Mouse (Mus musculus): Measurements from ENCODE around the gene Mlc1.
A peak's percentile ranks its signal among the peaks of the same experiment; 100 is the strongest.

The Mlc1 gene

DNA sequence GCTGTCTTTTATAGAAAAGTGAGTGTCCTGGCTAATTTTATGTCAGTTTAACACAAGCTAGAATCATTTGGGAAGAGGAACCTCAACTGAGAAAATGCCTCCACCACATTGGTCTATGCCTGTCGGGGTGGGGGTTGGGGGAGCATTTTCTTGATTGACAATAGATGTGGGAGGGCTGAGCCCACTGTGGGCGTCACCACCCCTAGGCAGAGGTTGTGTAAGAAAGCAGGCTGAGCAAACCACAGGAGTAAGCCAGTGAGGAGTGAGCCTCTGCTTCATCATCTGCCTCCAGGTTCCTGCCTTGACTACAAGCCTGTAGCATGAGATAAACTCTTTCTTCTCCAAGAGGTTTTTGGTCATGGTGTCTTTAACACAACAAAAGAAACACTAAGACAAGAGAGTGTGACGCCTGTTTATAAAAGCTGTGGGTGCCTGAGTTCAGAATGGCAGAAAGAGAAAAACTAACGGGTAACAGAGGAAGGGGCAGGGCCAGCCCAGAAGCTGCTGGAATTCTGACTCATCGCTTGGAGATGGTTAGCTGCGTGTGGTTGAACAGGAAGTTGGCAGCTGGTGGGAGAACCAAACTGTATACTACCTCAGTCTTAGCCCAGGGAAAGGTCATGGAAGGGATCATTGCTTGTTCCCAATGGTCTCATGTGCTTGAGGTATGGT lies 42.1 kb downstream of the Mlc1 start:
- no peak for DNase-seq (ENCODE audit: low spot score)

- DNase-seq (ENCODE audit: low spot score): no peak
Measured at GRCm38 (mm10) chr15:88934141-88934540, 44.7 kb downstream of the Mlc1 start.

- no peak for DNase-seq (ENCODE audit: low spot score)
Measured at GRCm38 (mm10) chr15:88932667-88933066, 46.1 kb downstream of the Mlc1 start.

- DNase-seq (ENCODE audit: low spot score): no peak
Measured at GRCm38 (mm10) chr15:88921992-88922310, 56.9 kb downstream of the Mlc1 start.

DNA sequence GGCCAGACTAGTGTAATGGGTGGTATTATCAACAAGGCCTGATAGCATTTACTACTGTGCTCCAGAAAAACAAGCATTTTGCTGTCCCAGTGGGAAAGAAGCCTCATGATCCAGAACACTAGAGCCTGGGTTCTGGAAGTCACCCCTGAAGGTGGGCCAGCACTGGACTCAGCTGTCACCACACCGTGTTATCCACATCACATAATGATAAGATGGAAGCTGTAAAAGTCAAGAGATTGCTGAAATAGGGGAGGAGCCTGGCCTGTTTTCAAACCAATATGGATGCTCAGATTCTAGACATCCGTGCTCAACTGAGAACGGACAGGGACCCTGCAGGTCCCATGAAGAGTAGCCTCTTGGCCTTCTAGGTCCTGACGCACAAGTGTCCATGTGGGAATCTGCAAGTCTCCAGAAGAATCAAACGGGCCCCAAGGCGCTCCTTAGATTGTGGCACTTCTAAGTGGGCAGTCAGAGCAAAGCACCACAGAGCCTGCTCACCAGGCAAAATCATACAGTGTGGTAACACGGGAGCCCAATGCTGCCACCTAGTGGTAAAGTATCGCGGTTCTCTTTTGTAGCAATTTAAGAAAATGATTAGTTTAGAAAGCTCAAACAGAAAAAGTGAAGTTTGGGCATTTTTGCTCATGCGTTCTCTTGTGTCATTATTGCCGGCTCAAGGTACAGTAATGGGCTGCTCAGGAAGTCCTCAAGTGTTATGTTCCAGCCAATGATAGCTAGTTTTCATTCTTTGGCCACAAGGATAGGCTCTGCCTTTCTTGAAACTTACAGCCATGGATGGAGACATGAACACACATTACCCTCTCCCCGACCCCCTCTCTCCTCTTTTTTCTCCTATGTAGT lies 57.4 kb downstream of the Mlc1 start:
- DNase-seq (ENCODE audit: low spot score): peak; percentile 57

GRCm38 (mm10) chr15:88920065-88920464 lies 58.7 kb downstream of the Mlc1 start:
- DNase-seq (ENCODE audit: low spot score): no peak

DNA sequence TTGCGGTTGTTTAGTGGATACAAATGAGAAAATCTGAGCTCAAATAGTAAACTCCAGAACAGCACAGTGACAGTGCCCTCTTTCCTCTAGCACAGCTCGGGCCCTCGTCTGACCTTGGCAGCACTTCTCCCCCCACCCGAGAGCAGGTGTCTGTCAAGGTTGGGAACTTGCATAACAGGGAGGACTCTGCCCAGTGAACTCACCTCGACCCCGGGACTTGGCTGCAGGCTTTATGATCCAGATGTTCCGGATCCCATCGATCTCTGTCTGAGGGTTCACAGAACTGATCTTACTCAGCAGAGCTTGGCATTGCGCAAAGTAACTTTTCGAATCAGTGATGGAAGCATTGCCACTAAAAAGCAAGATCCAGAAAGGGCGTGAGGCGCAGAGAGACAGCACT lies 59.5 kb downstream of the Mlc1 start:
- DNase-seq (ENCODE audit: low spot score): no peak

DNA sequence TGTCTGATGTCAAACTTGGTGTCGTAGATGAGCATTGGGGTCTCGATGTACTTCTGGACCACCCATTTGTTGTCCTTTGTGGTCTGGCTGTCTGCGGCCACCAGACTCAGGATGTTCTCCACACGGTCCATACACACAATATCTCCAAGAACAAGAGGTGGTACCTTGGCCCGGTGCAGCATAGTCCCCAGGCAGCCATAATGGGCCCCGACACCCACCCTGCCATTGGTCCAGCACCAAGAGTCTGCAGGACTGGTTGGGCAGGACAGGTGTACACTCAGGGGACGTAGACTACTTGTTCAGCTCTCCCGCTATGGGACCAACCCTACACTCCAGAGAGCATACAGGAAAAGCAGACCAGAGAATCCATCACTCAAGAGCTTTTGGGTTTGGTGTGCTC lies 61.7 kb downstream of the Mlc1 start:
- no peak for DNase-seq (ENCODE audit: low spot score)

DNA sequence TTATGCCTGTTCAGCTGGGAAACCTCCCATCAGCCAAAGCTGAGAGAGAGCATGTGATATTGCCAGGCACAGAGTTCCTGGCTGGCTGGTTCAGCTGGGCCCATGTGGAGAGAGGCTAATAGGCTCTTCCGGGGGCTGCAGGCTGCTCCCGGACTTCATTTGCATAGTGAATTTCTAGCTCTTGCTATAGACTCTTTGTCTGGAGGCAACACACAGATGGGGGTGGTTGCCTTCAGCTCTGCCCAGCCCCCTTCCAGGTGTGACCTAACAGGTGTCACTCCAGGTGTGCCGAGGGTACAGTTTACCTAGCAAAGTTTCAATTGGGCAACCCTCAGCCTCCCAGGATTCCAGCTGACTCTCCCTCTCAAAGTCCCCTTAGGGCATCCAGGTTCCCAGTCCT lies 62.4 kb downstream of the Mlc1 start:
- DNase-seq (ENCODE audit: low spot score): no peak

GRCm38 (mm10) chr15:88915046-88915445 lies 63.8 kb downstream of the Mlc1 start:
- no peak for DNase-seq (ENCODE audit: low spot score)

GRCm38 (mm10) chr15:88906347-88906746 lies 72.5 kb downstream of the Mlc1 start:
- DNase-seq (ENCODE audit: low spot score): no peak
